Mouse (Mus musculus): ENCODE results near the gene Gm20388. TPM values are rescaled to one million over a fixed set of nuclear protein-coding genes. Genes with fewer than 3 reads are reported as not detected.
A peak's percentile ranks its signal among the peaks of the same experiment; 100 is the strongest.

Gene Gm20388
- polyA plus RNA-seq, 1 experiment from 2014 or later: not detected

DNA sequence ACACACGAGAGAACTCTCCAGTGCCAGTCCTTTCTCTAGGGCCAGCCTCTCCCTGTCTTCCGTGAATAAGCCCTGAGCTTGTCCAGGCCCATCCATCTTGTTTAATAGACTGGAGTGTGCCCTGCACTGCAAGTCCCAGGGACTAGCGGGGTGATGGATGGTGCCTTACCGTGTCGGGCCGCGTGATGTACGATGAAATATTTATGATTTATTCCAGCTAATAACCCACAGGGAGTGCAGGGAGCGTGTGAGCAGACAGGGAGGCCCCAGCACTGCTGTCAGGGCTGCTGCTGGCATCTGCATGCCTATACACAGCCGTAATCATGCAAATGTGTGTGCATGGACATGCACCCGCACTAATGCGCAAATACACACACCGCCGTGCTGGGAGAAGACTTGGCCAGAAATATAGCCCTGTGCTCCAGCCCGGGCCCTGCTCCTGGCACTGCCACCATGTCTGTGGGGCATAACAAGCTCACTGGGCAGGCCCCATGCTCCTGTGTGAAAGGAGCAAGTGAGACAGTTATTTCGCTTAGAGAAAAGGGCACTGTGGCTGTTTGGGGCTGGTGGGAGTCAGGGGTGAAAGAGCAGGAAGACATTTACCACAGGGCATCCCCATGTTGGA is 2901.3 kb downstream of the Gm20388 start:
- Histone ChIP-seq H3K9ac (no peak overlapping the region), H3K36me3 (0 out of 2 replicates have a peak, but pooled peaks cover 3% of the 10 kb centered on the region), H3K27ac (no peak overlapping the region), H3K27me3 (no peaks in the 10 kb centered on the region; the same call in 1 of the 2 replicates), H3K4me2 (no peak overlapping the region), H3K4me1 (replicated peaks) (0 out of 2 replicates have a peak, but pooled peaks cover 3% of the 10 kb centered on the region), H3K4me3 (replicated peaks) (no peak overlapping the region), H3K9me3 (replicated peaks) (no peaks in the 10 kb centered on the region)
- WGBS (ENCODE audit: insufficient replicate concordance): 83% methylated on average over 16 of the region's 16 CpGs
- ATAC-seq (ENCODE audit: low read depth) (no peak), DNase-seq (no peak)

DNA sequence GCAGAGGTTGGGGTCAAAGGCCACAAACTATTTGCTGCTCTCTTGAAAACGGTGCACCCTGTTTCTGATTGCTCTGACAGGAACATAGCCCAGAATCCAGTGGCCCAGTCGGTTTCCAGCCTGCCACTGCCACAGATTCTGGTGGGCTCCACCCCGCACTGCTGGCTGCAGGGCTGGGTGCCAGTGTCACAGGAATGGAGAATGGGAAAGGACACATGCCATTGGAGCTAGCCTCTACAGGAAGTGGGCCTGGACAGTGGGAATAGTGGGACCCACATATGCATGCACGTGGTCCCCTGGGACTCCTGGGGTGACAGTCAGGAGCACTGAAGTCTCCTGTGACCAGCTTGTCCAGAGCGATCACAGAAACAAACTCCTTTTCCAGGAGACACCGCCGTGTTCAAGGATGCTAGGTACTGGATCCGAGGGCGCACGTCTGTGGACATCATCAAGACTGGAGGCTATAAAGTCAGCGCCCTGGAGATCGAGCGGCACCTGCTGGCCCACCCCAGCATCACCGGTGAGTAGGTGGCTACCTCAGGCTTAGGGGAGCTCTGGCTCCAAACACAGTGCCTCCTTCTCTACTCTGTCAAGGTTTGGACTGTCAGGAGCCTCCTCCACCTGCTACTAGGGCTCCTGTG is 2902.1 kb downstream of the Gm20388 start:
- H3K36me3 ChIP-seq: 0 out of 2 replicates have a peak, but pooled peaks cover 3% of the 10 kb centered on the region
- H3K27ac ChIP-seq: no peak overlapping the region
- H3K27me3 ChIP-seq: no peaks in the 10 kb centered on the region; the same call in 1 of the 2 replicates
- H3K4me1 ChIP-seq (replicated peaks): 0 out of 2 replicates have a peak, but pooled peaks cover 3% of the 10 kb centered on the region
- ATAC-seq (ENCODE audit: low read depth) (no peak), DNase-seq (no peak)
- no peaks in the 10 kb centered on the region for H3K9me3 ChIP-seq (replicated peaks)
- 73% methylated on average over 14 of the region's 14 CpGs for WGBS (ENCODE audit: insufficient replicate concordance)
- no peak overlapping the region for H3K4me3 ChIP-seq (replicated peaks)
- H3K4me2 ChIP-seq: no peak overlapping the region
- H3K9ac ChIP-seq: no peak overlapping the region

DNA sequence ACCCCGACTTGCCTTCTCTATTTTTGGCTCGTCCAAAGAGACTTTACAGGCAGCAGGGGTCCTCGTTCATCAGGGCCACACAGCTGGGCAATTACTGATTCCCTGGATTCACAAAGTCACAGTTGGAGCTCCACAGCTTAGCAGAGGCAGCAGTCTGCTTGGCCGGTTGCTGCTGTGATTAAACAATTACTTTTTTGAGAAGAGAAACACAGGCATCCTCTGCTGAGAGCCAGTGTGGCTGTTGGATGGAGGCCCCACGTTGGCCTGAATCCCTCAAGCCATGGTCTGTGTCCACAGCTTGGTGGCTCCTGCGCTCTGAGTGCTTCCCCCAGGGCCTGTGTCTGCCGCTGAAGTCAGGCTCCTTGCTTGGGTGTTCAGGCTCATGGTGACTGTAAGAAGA is 2904.0 kb downstream of the Gm20388 start:
- H3K27ac ChIP-seq: no peak overlapping the region
- H3K4me3 ChIP-seq (replicated peaks): no peak overlapping the region
- no peaks in the 10 kb centered on the region for H3K27me3 ChIP-seq
- H3K4me2 ChIP-seq: no peak overlapping the region
- no peaks in the 10 kb centered on the region for H3K9me3 ChIP-seq (replicated peaks)
- H3K36me3 ChIP-seq: 0 out of 2 replicates have a peak, but pooled peaks cover 3% of the 10 kb centered on the region
- H3K9ac ChIP-seq: no peak overlapping the region
- 59% methylated on average over 7 of the region's 7 CpGs for WGBS (ENCODE audit: insufficient replicate concordance)
- 0 out of 2 replicates have a peak, but pooled peaks cover 3% of the 10 kb centered on the region for H3K4me1 ChIP-seq (replicated peaks)
- ATAC-seq (ENCODE audit: low read depth) (no peak), DNase-seq (no peak)

DNA sequence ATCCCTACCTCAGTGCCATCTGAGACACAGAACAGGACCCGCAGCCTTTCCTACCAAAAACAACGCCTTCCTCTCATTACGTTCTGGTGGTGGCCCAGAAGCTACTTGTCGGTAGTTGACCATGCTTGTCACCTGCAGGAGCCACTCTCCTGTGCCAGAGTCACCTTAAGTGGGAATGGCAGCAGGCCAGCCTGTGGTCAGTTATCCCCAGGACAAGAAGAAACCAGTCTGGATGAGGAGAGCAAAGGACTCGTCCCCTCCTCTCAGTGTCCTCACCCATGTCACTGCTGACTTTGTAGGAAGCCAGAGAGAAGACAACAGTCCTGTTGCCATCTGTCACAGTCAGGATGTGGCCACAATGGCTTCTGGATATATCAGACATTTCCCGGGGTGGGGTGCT is 2906.3 kb downstream of the Gm20388 start:
- ATAC-seq (ENCODE audit: low read depth): no peak
- Histone ChIP-seq H3K4me3 (replicated peaks) (no peak overlapping the region), H3K4me2 (no peak overlapping the region), H3K27me3 (no peaks in the 10 kb centered on the region), H3K9me3 (replicated peaks) (no peaks in the 10 kb centered on the region), H3K9ac (no peak overlapping the region), H3K36me3 (0 out of 2 replicates have a peak, but pooled peaks cover 3% of the 10 kb centered on the region), H3K4me1 (replicated peaks) (0 out of 2 replicates have a peak, but pooled peaks cover 3% of the 10 kb centered on the region), H3K27ac (no peak overlapping the region)
- 79% methylated on average over 6 of the region's 6 CpGs for whole genome bisulfite sequencing (ENCODE audit: insufficient replicate concordance)
- DNase-seq: no peak

DNA sequence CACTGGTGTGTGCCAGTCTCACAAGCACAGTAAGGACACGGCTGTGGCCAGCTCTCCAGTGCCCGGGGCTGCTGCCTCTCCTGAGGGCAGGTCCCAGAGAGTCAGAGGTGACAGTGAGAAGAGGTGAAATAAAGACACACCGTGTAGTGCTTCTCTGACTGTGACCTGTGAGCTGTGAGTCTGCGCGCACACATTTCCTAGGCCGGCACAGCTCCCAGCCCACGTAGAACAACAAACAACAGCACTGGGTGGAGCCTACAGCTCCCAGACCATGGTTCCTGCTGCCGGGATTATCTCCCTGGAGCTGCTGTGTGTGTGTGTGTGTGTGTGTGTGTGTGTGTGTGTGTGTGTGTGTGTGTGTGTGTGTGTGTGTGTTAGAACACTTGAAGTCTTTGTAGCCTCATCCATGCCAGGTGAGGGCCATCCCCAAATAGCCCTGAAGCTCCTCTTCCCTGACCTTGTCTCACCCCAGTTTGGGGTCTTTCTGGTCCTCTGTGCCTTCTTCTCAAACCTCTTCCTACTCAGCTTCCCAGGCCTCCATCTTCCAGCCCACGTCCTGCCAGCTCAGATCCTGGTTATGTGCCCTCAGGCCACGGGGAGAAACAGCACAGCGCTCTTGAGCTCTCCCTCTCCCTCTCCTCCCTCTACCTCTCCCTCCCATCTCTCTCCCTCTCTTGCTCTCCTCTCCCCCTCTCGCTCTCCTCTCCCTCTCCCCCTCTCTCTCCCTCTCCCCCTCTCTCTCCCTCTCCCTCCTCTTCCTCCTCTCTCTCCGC is 2907.3 kb downstream of the Gm20388 start:
- Histone ChIP-seq H3K27ac (no peak overlapping the region), H3K4me3 (replicated peaks) (no peak overlapping the region), H3K9me3 (replicated peaks) (no peaks in the 10 kb centered on the region), H3K4me1 (replicated peaks) (no peaks in the 10 kb centered on the region), H3K9ac (no peak overlapping the region), H3K36me3 (0 out of 2 replicates have a peak, but pooled peaks cover 3% of the 10 kb centered on the region), H3K4me2 (no peak overlapping the region), H3K27me3 (no peaks in the 10 kb centered on the region)
- WGBS (ENCODE audit: insufficient replicate concordance): 62% methylated on average over 13 of the region's 13 CpGs
- DNase-seq: no peak
- no peak for ATAC-seq (ENCODE audit: low read depth)

DNA sequence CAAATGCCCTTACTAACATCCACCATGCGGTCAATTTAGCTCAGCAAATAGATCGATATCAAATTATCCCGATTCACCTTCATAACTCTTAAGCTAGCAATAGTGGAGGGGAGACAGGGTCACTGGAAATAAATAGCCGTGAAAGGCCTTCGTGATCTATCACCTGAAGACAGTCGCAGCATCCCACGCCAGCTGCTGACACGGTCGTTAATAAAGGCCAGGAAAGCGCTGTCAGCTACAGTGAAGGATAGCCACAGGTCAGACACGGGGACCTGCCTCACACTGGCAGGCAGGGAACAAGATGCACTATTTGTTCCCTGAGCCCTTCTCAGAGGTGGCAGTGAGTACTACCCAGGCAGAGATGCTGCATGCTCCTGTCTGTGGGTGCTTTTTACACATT is 2909.1 kb downstream of the Gm20388 start:
- no peak overlapping the region for H3K27ac ChIP-seq
- H3K4me1 ChIP-seq (replicated peaks): no peaks in the 10 kb centered on the region
- 77% methylated on average over 11 of the region's 11 CpGs for WGBS (ENCODE audit: insufficient replicate concordance)
- H3K9ac ChIP-seq: no peak overlapping the region
- ATAC-seq (ENCODE audit: low read depth): no peak
- H3K27me3 ChIP-seq: peaks cover 6% of the 10 kb centered on the region; the same call in 1 of the 2 replicates
- no peaks in the 10 kb centered on the region for H3K36me3 ChIP-seq
- DNase-seq: no peak
- H3K9me3 ChIP-seq (replicated peaks): no peaks in the 10 kb centered on the region
- no peak overlapping the region for H3K4me3 ChIP-seq (replicated peaks)
- no peak overlapping the region for H3K4me2 ChIP-seq

DNA sequence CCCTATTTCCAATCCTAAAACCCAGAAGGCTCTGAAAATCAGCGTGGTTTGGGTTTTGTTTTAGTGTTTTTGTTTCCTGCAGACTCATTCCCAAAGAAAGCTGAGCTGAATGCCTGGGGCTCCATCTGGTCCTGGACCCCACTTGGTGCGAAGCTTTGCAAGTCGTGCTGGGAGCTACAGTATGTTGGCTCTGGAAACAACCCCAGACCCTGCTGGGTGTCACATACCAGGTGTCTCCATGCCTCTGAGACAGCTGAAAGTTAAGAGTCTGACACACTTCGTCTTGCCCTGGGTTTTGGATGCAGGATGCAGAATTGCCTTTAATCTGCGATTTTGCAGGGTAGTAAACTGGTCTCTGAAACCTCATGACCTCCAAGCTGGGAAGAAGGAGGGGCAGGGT is 2913.9 kb downstream of the Gm20388 start:
- no peak overlapping the region for H3K9ac ChIP-seq
- no peak for ATAC-seq (ENCODE audit: low read depth)
- no peaks in the 10 kb centered on the region for H3K4me1 ChIP-seq (replicated peaks)
- peaks cover 27% of the 10 kb centered on the region for H3K27me3 ChIP-seq
- H3K27ac ChIP-seq: no peak overlapping the region
- 46% methylated on average over 5 of the region's 5 CpGs for WGBS (ENCODE audit: insufficient replicate concordance)
- H3K4me2 ChIP-seq: no peak overlapping the region
- no peak overlapping the region for H3K4me3 ChIP-seq (replicated peaks)
- no peak for DNase-seq
- no peaks in the 10 kb centered on the region for H3K36me3 ChIP-seq
- H3K9me3 ChIP-seq (replicated peaks): no peaks in the 10 kb centered on the region

DNA sequence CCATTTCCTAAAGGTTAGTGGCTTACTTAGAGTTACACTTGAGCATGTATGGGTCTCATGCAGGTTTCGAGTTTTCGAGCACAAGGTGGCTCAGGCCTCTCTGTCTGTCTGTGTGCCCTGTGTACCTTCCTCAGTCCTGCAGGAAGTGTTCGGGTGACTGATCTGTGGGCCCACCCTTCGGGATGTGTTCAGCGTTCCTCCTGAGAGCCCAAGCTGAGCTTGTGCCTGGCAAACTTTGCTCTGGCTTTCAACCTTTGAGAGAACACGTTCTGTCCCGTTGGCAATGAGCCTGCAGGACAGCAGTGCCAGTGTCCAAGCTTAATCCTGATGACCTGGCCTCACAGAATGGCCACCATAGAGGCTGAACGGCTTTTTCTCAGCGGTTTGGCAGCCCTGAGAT is 2914.3 kb downstream of the Gm20388 start:
- Histone ChIP-seq H3K4me1 (replicated peaks) (no peaks in the 10 kb centered on the region), H3K4me3 (replicated peaks) (no peak overlapping the region), H3K27me3 (peaks cover 27% of the 10 kb centered on the region), H3K9me3 (replicated peaks) (no peaks in the 10 kb centered on the region), H3K27ac (no peak overlapping the region), H3K9ac (no peak overlapping the region), H3K4me2 (no peak overlapping the region), H3K36me3 (no peaks in the 10 kb centered on the region)
- WGBS (ENCODE audit: insufficient replicate concordance): 63% methylated on average over 9 of the region's 9 CpGs
- ATAC-seq (ENCODE audit: low read depth) (no peak), DNase-seq (no peak)

DNA sequence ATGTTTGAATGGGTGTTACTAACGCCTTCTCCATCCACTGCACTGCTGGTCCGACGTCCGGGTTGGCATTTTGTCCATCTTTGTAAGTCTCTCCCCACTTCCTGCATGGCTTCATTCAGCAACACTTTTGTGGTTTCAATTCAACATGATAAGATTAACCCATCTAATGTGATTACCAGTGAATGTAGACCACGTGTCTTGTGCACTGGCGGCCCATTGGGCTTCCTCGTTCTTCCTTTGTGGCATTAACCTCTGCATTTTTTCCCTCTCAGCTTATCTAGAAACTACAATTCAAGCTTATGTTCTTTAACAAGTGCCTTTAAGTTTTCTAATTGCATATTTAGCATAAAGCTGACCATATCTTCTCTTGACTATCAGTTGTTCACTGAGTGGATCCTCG is 2914.8 kb downstream of the Gm20388 start:
- H3K4me1 ChIP-seq (replicated peaks): no peaks in the 10 kb centered on the region; the same call in 1 of the 2 replicates
- no peak overlapping the region for H3K27ac ChIP-seq
- H3K36me3 ChIP-seq: no peaks in the 10 kb centered on the region
- no peak overlapping the region for H3K4me3 ChIP-seq (replicated peaks)
- H3K27me3 ChIP-seq: peaks cover 27% of the 10 kb centered on the region
- no peak overlapping the region for H3K9ac ChIP-seq
- 47% methylated on average over 8 of the region's 8 CpGs for WGBS (ENCODE audit: insufficient replicate concordance)
- no peak overlapping the region for H3K4me2 ChIP-seq
- H3K9me3 ChIP-seq (replicated peaks): no peaks in the 10 kb centered on the region
- DNase-seq: no peak
- ATAC-seq (ENCODE audit: low read depth): no peak

DNA sequence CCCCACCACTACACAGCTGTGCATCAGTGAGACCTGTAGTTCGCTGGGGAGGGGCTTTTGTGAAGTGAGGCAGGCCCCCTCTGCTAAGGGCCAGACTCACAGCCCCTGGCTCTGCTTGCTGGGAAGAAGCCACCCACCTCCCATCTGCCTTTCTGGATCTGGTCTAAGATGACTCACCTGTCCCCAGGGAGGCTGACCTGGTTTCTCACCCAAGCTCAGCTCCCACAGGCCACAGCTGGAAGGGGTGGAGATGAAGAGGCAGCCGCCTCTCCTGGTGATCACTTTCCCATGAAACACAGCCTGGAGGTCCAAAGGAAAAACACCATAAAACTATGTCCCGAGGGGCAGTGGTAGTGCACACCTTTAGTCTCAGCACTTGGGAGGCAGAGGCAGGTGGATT is 2918.8 kb downstream of the Gm20388 start:
- Histone ChIP-seq H3K4me3 (replicated peaks) (no peak overlapping the region), H3K36me3 (no peaks in the 10 kb centered on the region), H3K27me3 (peaks cover 38% of the 10 kb centered on the region), H3K27ac (no peak overlapping the region), H3K9me3 (replicated peaks) (no peaks in the 10 kb centered on the region), H3K4me2 (no peak overlapping the region), H3K9ac (no peak overlapping the region), H3K4me1 (replicated peaks) (no peaks in the 10 kb centered on the region; the same call in 1 of the 2 replicates)
- DNase-seq (no peak), ATAC-seq (ENCODE audit: low read depth) (no peak)
- WGBS (ENCODE audit: insufficient replicate concordance): 61% methylated on average over 3 of the region's 3 CpGs

DNA sequence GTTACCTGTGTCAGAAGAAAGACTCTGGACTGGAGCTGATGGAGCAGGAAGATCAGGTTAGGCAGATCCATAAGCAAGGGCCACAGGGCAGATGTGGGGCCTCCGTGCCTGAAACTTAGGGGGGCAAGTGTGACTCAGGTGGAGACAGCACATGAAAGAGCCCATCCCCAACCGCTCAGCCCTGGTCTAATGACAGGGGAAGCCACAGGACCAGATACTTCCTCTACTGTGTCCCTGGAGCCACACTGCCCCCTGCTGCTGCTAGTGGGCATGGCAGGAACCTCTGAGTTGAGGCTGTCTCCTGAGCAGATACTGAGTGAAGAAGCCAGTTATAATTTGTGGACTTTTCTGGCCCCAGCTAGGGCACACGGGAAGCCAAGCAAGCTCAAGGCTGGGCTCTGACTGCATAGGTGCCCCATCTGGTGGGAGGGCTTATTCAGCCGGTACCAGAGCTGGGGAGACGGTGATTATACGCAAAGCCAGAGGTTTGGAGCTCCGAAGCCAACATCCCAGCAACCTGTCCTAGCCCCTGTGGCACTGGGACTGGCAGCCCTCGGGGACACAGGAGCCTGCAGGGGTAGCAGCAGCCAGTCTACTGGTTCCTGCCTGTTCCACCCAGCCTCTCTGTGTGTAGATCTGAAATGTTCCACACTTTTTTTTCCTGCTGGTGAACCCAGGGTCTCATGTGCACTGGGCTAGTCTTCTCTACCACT is 2919.9 kb downstream of the Gm20388 start:
- Histone ChIP-seq H3K36me3 (no peaks in the 10 kb centered on the region), H3K27me3 (peaks cover 32% of the 10 kb centered on the region), H3K4me1 (replicated peaks) (no peaks in the 10 kb centered on the region; the same call in 1 of the 2 replicates), H3K4me2 (no peak overlapping the region), H3K9ac (no peak overlapping the region), H3K4me3 (replicated peaks) (no peak overlapping the region), H3K9me3 (replicated peaks) (no peaks in the 10 kb centered on the region), H3K27ac (no peak overlapping the region)
- 38% methylated on average over 8 of the region's 8 CpGs for WGBS (ENCODE audit: insufficient replicate concordance)
- DNase-seq: peak; percentile 83
- ATAC-seq (ENCODE audit: low read depth): peak; percentile 75

Measured in liver, embryonic 13.5 days (tissue).